Mouse (Mus musculus): ENCODE results near the gene Ephx3.

The Ephx3 gene

GRCm38 (mm10) chr17:32173166-32173565 lies 16.2 kb downstream of the Ephx3 start:
- DNase-seq (ENCODE audit: low spot score in 2 of 2): no peak

GRCm38 (mm10) chr17:32172485-32172884 lies 16.9 kb downstream of the Ephx3 start:
- no peak for DNase-seq (ENCODE audit: low spot score in 2 of 2)

- DNase-seq (ENCODE audit: low spot score in 2 of 2): no peak
These were observed 19.7 kb downstream of the Ephx3 start for GRCm38 (mm10) chr17:32169518-32170225.

GRCm38 (mm10) chr17:32166687-32167086 lies 22.7 kb downstream of the Ephx3 start, which contains the start of gene Notch3:
Gene Notch3, minus strand, starts transcription at chr17:32166852.
- no peak for DNase-seq (ENCODE audit: low spot score in 2 of 2)

- peak in 1 of 2 experiments; percentile 74 for DNase-seq (ENCODE audit: low spot score in 2 of 2)
These were observed 23.4 kb downstream of the Ephx3 start for GRCm38 (mm10) chr17:32165803-32166595.

GRCm38 (mm10) chr17:32165266-32165802 lies 24.0 kb downstream of the Ephx3 start:
- DNase-seq (ENCODE audit: low spot score in 2 of 2): no peak

GRCm38 (mm10) chr17:32164780-32165179 lies 24.6 kb downstream of the Ephx3 start:
- DNase-seq (ENCODE audit: low spot score in 2 of 2): no peak

- DNase-seq (ENCODE audit: low spot score in 2 of 2): peak in 1 of 2 experiments; percentile 48
These were observed 25.3 kb downstream of the Ephx3 start for GRCm38 (mm10) chr17:32163910-32164650.

- peak; percentile 50 to 82 for DNase-seq (ENCODE audit: low spot score in 2 of 2)
These were observed 27.1 kb downstream of the Ephx3 start for GRCm38 (mm10) chr17:32162112-32162850.

GRCm38 (mm10) chr17:32160882-32161281 lies 28.5 kb downstream of the Ephx3 start:
- DNase-seq (ENCODE audit: low spot score in 2 of 2): no peak

- no peak for DNase-seq (ENCODE audit: low spot score in 2 of 2)
These were observed 30.5 kb downstream of the Ephx3 start for GRCm38 (mm10) chr17:32158841-32159240.

GRCm38 (mm10) chr17:32146718-32147117 lies 42.6 kb downstream of the Ephx3 start:
- no peak for DNase-seq (ENCODE audit: low spot score in 2 of 2)

- peak; percentile 81 to 94 for DNase-seq (ENCODE audit: low spot score in 2 of 2)
These were observed 46.2 kb downstream of the Ephx3 start for GRCm38 (mm10) chr17:32142907-32143854.

- DNase-seq (ENCODE audit: low spot score in 2 of 2): no peak
These were observed 47.1 kb downstream of the Ephx3 start for GRCm38 (mm10) chr17:32142234-32142633.
